10 mouse cellular contexts compared by ENCODE assay signal in genomic region chr3:96813591-96814244, GRCm38 (mm10). TPM values are rescaled to one million over a fixed set of nuclear protein-coding genes. Genes with fewer than 3 reads are reported as not detected.
DNase-seq lines count a peak whose midpoint lies in the region; ATAC-seq lines count a peak whose summit lies in the region.
"Had no signal": no experiment of that assay in that cellular context is flagged by ENCODE, and none has a peak within 500 bp of the region (broad histone marks: within the 10 kb centered on the region; RNA-seq: fewer than 3 reads in every experiment).

No protein-coding gene starts in this region.

- no peaks in the 10 kb centered on the region for H3K36me3 ChIP-seq in limb, embryonic 11.5 days (ENCODE audit: control insufficient read depth, insufficient read depth, low read length)
- H3K36me3 ChIP-seq in limb, embryonic 10.5 days, result no peaks in the 10 kb centered on the region
- no peaks in the 10 kb centered on the region for H3K36me3 ChIP-seq in forebrain, embryonic 13.5 days (ENCODE audit: poor library complexity, severe bottlenecking)
- no peaks in the 10 kb centered on the region for H3K36me3 ChIP-seq in neural tube, embryonic 15.5 days
- H3K36me3 ChIP-seq: embryonic facial prominence, embryonic 12.5 days had no signal

- no peak overlapping the region for H3K27ac ChIP-seq in limb, embryonic 11.5 days (replicated peaks; ENCODE audit: low read depth, low read length)
- no peak overlapping the region for H3K27ac ChIP-seq in limb, embryonic 10.5 days
- no peak overlapping the region for H3K27ac ChIP-seq in forebrain, embryonic 13.5 days
- H3K27ac ChIP-seq in neural tube, embryonic 15.5 days (replicated peaks), result no peak overlapping the region
- H3K27ac ChIP-seq: embryonic facial prominence, embryonic 12.5 days had no signal

- H3K9me3 ChIP-seq in limb, embryonic 11.5 days (ENCODE audit: control insufficient read depth, low read length), result no peaks in the 10 kb centered on the region
- H3K9me3 ChIP-seq in limb, embryonic 10.5 days (replicated peaks), result no peaks in the 10 kb centered on the region
- 0 out of 2 replicates have a peak, but pooled peaks cover 4% of the 10 kb centered on the region for H3K9me3 ChIP-seq in forebrain, embryonic 13.5 days (replicated peaks)
- no peaks in the 10 kb centered on the region for H3K9me3 ChIP-seq in neural tube, embryonic 15.5 days (replicated peaks)
- H3K9me3 ChIP-seq: embryonic facial prominence, embryonic 12.5 days had no signal

- H3K27me3 ChIP-seq in limb, embryonic 11.5 days (ENCODE audit: control insufficient read depth, insufficient read depth, low read length), result peaks cover 3% of the 10 kb centered on the region; the same call in 1 of the 2 replicates
- H3K27me3 ChIP-seq in limb, embryonic 10.5 days (ENCODE audit: low read depth, poor library complexity, severe bottlenecking), result peaks cover 25% of the 10 kb centered on the region
- no peaks in the 10 kb centered on the region for H3K27me3 ChIP-seq in forebrain, embryonic 13.5 days
- no peaks in the 10 kb centered on the region for H3K27me3 ChIP-seq in neural tube, embryonic 15.5 days (replicated peaks)
- H3K27me3 ChIP-seq: embryonic facial prominence, embryonic 12.5 days had no signal

- WGBS in limb, embryonic 11.5 days, result 49% methylated on average over 7 of the region's 7 CpGs
- WGBS in limb, embryonic 10.5 days, result 47% methylated on average over 7 of the region's 7 CpGs
- 64% methylated on average over 7 of the region's 7 CpGs for WGBS in forebrain, embryonic 13.5 days
- WGBS in neural tube, embryonic 15.5 days, result 71% methylated on average over 7 of the region's 7 CpGs

- H3K4me3 ChIP-seq in limb, embryonic 11.5 days (ENCODE audit: low read depth, low read length), result no peak overlapping the region
- H3K4me3 ChIP-seq in limb, embryonic 10.5 days, result no peak overlapping the region
- H3K4me3 ChIP-seq in forebrain, embryonic 13.5 days, result no peak overlapping the region
- no peak overlapping the region for H3K4me3 ChIP-seq in neural tube, embryonic 15.5 days (replicated peaks)
- H3K4me3 ChIP-seq: embryonic facial prominence, embryonic 12.5 days had no signal

- peak overlapping the region; percentile 17; the same call in 1 of the 2 replicates for H3K4me2 ChIP-seq in limb, embryonic 11.5 days (ENCODE audit: low read depth, severe bottlenecking)
- no peak overlapping the region for H3K4me2 ChIP-seq in forebrain, embryonic 13.5 days
- no peak overlapping the region for H3K4me2 ChIP-seq in neural tube, embryonic 15.5 days

- no peaks in the 10 kb centered on the region for H3K4me1 ChIP-seq in limb, embryonic 11.5 days (ENCODE audit: control insufficient read depth, insufficient read depth, low read length)
- peaks cover 20% of the 10 kb centered on the region for H3K4me1 ChIP-seq in limb, embryonic 10.5 days
- H3K4me1 ChIP-seq in forebrain, embryonic 13.5 days, result peaks cover 4% of the 10 kb centered on the region; the same call in 1 of the 2 replicates
- H3K4me1 ChIP-seq in neural tube, embryonic 15.5 days, result peaks cover 7% of the 10 kb centered on the region; the same call in 1 of the 2 replicates

- 0 out of 2 replicates have a peak, but pooled peaks have one; percentile 35 for ATAC-seq in limb, embryonic 11.5 days (ENCODE audit: insufficient number of reproducible peaks, low FRiP score, low TSS enrichment, low read depth)
- no peak for ATAC-seq in forebrain, embryonic 13.5 days
- no peak; the same call in 1 of the 2 replicates for ATAC-seq in neural tube, embryonic 15.5 days (ENCODE audit: low FRiP score)

- H3K9ac ChIP-seq in limb, embryonic 11.5 days (ENCODE audit: low read length), result no peak overlapping the region
- no peak overlapping the region for H3K9ac ChIP-seq in forebrain, embryonic 13.5 days
- H3K9ac ChIP-seq in neural tube, embryonic 15.5 days (replicated peaks), result no peak overlapping the region
- H3K9ac ChIP-seq: embryonic facial prominence, embryonic 12.5 days had no signal

- DNase-seq in limb, embryonic 11.5 days (ENCODE audit: low spot score), result no peak
- DNase-seq in limb, embryonic 10.5 days (ENCODE audit: low spot score), result no peak
- DNase-seq in ZHBTc4 (ENCODE audit: low read depth, low spot score), result peak; percentile 64
- DNase-seq in kidney, postnatal 36 days, result peak; percentile 85
- peak; percentile 36 for DNase-seq in naive thymus-derived CD4-positive, alpha-beta T cell, adult 2 months (ENCODE audit: low read depth)
- no peak for DNase-seq in adrenal gland, adult (ENCODE audit: inconsistent age in 2 of 2, low spot score in 1 of 2)

RNA-seq across cellular contexts. Expression of gene Pdzk1, which starts 15.4 kb away (rescaled TPM):
- polyA plus RNA-seq in limb, embryonic 11.5 days (2014; fragmentation: Nextera tagmentation; extraction: Ambion mirVana), result not detected in 2 replicates
- not detected in 2 replicates for polyA plus RNA-seq in limb, embryonic 10.5 days (2016; fragmentation: Nextera tagmentation; extraction: Ambion mirVana)
- polyA plus RNA-seq in forebrain, embryonic 13.5 days (2015; fragmentation: Nextera tagmentation; extraction: Ambion mirVana), result 0.15 TPM in 1 of 2 replicates, not detected in the other
- polyA plus RNA-seq in neural tube, embryonic 15.5 days (2015; fragmentation: Nextera tagmentation; extraction: Ambion mirVana), result 0.12 and 0.34 TPM in 2 replicates
- polyA plus RNA-seq: adrenal gland, adult 2 months; embryonic facial prominence, embryonic 12.5 days had no signal

RNA-seq across cellular contexts. Expression of gene Cd160, which starts 15.4 kb away (rescaled TPM):
- 0.20 and 0.21 TPM in 2 replicates for polyA plus RNA-seq in limb, embryonic 11.5 days (2014; fragmentation: Nextera tagmentation; extraction: Ambion mirVana)
- 0.13 TPM in 1 of 2 replicates, not detected in the other for polyA plus RNA-seq in limb, embryonic 10.5 days (2016; fragmentation: Nextera tagmentation; extraction: Ambion mirVana)
- polyA plus RNA-seq in forebrain, embryonic 13.5 days (2015; fragmentation: Nextera tagmentation; extraction: Ambion mirVana), result 0.09 TPM in 2 replicates
- 0.19 and 6.5 TPM in 2 replicates for polyA plus RNA-seq in neural tube, embryonic 15.5 days (2015; fragmentation: Nextera tagmentation; extraction: Ambion mirVana)

Comparison
In these comparisons a context has a peak if more than half of its experiments do, and no peak if none do; other contexts are left out.
1. DNase-seq: peak in ZHBTc4 (single experiment), kidney, postnatal 36 days (2 of 2) and naive thymus-derived CD4-positive, alpha-beta T cell, adult 2 months (single experiment); none in limb, embryonic 11.5 days (single experiment), limb, embryonic 10.5 days (single experiment) and adrenal gland, adult (0 of 2).